Mouse (Mus musculus): ENCODE results near the gene Snai1.

- no peak for TF ChIP-seq CTCF (IDR thresholded peaks at IDR 0.05; ENCODE audit: control insufficient read depth, insufficient read depth, low read length)
- no peak for TF ChIP-seq POLR2A (IDR thresholded peaks at IDR 0.05; ENCODE audit: borderline replicate concordance, control insufficient read depth, low read depth, low read length)
These were observed 46.0 kb upstream of the Snai1 start, which contains the start of gene Rnf114 for GRCm38 (mm10) chr2:167491757-167492708.

Data from bone marrow, adult 2 months (tissue).